Mouse (Mus musculus) liver, embryonic 14.5 days (tissue): Measurements from ENCODE around the gene Apobec2.

Experiments used
- CTCF ChIP-seq: IDR thresholded peaks from 2 replicates; pipeline ENCODE4 v1.5.1; 2016; ENCODE audit warnings: antibody characterized with exemption, low read depth, control low read depth
- EP300 ChIP-seq: IDR thresholded peaks from 2 replicates; pipeline ENCODE4 v1.6.1; 2016; ENCODE audit warnings: antibody characterized with exemption, low read depth

DNA sequence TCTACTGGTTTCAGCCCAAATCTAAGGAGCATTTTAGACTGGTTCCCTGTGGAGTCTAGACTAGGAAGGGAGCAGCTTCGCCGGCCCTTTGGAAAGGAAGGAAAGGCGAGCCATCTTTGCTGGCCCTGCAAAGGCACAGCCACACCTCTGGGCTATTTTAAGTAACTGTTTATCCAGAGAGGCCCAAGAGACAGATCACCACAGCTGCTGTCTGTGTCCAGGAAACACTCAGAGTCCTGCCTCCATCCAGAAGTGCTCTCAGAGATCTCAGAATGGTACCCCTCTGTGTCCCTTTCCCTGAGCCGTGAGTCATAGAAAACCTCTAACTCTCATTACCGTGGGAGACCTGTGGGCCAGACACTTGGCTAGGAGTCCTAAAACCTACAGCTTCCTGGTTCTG is 2.3 kb downstream of the Apobec2 start:
- no peak for TF ChIP-seq CTCF
- no peak for TF ChIP-seq EP300
